In the genomic region with DNA sequence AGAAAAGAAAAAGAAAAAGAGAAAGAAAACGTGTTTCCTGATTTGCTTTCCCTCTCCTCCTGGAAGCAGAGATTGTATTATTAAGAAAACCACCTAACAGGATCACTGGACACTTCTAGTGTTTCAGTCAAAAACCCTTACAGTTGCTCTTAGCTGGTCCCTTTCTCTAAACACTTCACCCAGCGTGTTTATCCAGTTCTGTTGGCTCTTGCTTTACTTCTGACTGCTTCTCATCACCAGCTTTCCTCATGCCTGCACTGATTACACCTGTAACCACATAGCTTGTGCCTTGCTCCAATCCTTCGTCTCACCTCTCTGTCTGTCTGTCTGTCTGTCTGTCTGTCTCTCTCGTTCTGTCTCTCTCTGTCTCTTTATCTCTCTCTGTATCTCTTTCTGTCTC, we compare ENCODE assay signal across 16 mouse cellular contexts. TPM values are rescaled to one million over a fixed set of nuclear protein-coding genes. Genes with fewer than 3 reads are reported as not detected.
"Had no signal": no experiment of that assay in that cellular context is flagged by ENCODE, and none has a peak within 500 bp of the region (broad histone marks: within the 10 kb centered on the region; RNA-seq: fewer than 3 reads in every experiment).

No protein-coding gene starts in this region.

- H3K27me3 ChIP-seq: intestine, embryonic 15.5 days; kidney, embryonic 15.5 days; limb, embryonic 13.5 days; liver, embryonic 13.5 days; midbrain, embryonic 12.5 days had no signal

- H3K4me1 ChIP-seq: intestine, embryonic 15.5 days; liver, embryonic 13.5 days; midbrain, embryonic 12.5 days had no signal

- ATAC-seq: intestine, embryonic 15.5 days; midbrain, embryonic 16.5 days had no signal

- H3K36me3 ChIP-seq: intestine, embryonic 15.5 days; kidney, embryonic 15.5 days; limb, embryonic 13.5 days; liver, embryonic 13.5 days; midbrain, embryonic 12.5 days had no signal

- H3K27ac ChIP-seq: intestine, embryonic 15.5 days; kidney, embryonic 15.5 days; limb, embryonic 13.5 days; liver, embryonic 13.5 days; midbrain, embryonic 12.5 days had no signal

- H3K9ac ChIP-seq: intestine, embryonic 15.5 days; kidney, embryonic 15.5 days; limb, embryonic 13.5 days; liver, embryonic 13.5 days; lung, embryonic 14.5 days; midbrain, embryonic 12.5 days had no signal

- DNase-seq: kidney, adult 11 months; kidney, adult 8-10 months; kidney, postnatal 10 days; kidney, postnatal 36 days; left cerebral cortex, postnatal 4 days; liver, embryonic 13.5 days; lung, embryonic 14.5 days; thymus, adult 2 months; thymus, postnatal 14 days; thymus, postnatal 4 days had no signal

- H3K9me3 ChIP-seq: intestine, embryonic 15.5 days; kidney, embryonic 15.5 days; limb, embryonic 13.5 days; liver, embryonic 13.5 days; midbrain, embryonic 12.5 days had no signal

- H3K4me3 ChIP-seq: intestine, embryonic 15.5 days; kidney, embryonic 15.5 days; limb, embryonic 13.5 days; liver, embryonic 13.5 days; midbrain, embryonic 12.5 days had no signal

- H3K4me2 ChIP-seq: intestine, embryonic 15.5 days; kidney, embryonic 15.5 days; limb, embryonic 13.5 days; liver, embryonic 13.5 days; lung, embryonic 14.5 days; midbrain, embryonic 12.5 days had no signal

RNA-seq across cellular contexts. Expression of a gene that starts 25.9 kb away (rescaled TPM):
- total RNA-seq: megakaryocyte-erythroid progenitor cell, adult 5-6 weeks had no signal
